Mouse (Mus musculus) urinary bladder, postnatal 25 days (tissue): ENCODE results near the gene Stag2.
A peak's percentile ranks its signal among the peaks of the same experiment; 100 is the strongest.

Experiments used
- DNase-seq: peaks from one replicate; pipeline ENCODE4 v3.0.0; 2022; ENCODE audit warnings: low spot score

Stag2 gene

DNA sequence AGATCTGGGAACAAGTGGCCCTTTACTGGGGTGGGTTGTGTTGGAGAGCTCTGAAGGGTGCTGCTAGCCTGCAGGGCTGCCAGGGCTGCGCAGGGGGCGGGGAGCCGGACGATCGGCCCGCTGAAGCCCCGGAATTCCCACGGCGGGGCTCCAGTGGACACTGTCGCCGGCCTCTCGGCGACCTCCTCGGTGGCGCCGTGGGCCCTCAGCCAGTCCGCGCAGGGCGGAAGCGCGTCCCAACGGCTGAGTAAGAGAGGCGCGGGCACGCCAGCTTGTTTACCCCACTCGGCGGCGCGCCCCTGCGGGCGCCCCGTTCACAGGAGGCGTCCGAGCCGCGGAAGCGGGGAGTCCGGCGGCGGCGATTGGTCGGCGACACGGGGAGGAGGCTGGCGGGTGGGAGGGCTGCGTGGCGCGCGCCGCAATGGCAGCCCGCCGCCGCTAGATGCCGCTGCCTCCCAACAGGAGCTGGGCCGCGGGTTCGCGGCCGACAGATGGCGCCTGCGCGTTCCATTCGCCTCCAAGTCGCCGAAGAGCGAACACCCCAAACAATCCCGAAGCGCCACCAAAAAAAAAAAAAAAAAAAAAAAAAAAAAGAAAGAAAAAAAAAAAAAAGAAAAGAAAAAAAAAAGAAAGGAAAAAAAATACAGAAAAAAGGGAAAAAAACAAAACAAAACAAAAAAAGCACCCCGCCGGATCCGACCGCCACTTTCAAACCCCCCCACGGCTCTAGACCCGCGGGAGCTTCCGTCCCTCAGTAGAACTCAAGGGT, at the start of gene Stag2:
Gene Stag2, plus strand, starts transcription at position 530 of the 769 bp plus-strand sequence.
- peak; percentile 81 for DNase-seq

DNA sequence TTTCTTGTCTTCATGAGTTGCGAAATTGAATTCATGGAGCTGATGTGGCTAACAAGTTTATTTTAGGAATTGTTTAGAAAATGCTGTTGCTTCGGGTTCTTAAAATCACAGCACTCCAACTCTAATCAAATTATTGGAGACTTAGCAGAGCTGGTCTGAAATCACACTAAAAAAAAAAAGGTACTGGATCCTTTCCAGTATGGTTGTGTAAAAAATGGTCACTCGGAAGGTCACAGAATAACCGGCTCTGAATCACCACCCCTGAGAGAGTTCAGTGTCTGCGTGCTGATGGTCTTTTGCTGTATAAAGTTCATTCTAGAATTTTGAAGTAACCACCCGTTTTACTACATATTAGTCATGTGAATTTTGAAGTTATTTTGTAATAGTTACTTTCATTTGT, 42.0 kb upstream of the Stag2 start:
- no peak for DNase-seq

DNA sequence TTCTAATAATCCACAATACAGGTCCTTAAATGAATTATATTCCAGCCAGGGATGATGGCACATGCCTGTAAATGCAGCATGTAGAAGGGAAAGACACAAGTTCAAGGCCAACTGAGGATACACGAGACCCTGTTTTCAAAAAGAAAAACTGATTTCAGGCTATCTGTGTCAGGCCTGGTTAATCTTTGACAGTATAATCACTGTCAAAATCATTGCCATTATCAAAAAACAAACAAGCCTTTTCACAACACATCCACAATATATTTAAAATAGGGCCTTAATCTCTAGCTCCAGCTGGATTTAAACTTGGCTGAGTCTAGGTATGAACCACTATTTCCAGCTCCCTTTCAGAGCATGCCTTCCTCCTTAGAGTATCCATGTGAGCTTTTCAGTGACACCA, 38.5 kb upstream of the Stag2 start:
- DNase-seq = no peak

DNA sequence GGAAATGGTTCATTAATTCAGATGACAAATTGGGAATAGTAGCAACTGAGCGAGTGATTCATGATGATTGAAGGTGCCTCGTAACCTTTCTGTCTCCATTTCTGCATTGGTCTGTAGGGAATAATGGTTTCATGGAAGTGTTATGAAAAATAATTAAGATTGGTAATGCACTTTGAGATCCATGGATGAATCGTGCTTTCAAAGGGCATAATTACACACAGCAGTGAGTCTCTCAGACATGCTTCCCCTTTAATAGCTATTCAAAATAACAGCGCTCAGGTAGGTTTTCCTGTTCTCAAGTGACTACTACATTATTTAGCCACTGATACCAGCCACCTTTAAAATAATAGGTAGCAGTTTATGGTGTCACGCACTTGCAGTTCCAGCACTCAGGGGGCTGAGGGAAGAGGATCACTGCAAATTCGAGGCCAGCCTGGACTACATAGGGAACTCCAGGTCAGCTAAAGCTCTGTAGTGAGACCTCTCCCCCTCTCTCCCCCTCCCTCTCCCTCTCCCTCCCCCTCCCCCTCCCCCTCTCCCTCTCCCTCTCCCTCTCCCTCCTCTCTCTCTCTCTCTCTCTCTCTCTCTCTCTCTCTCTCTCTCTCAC, 29.6 kb upstream of the Stag2 start:
- DNase-seq = no peak

DNA sequence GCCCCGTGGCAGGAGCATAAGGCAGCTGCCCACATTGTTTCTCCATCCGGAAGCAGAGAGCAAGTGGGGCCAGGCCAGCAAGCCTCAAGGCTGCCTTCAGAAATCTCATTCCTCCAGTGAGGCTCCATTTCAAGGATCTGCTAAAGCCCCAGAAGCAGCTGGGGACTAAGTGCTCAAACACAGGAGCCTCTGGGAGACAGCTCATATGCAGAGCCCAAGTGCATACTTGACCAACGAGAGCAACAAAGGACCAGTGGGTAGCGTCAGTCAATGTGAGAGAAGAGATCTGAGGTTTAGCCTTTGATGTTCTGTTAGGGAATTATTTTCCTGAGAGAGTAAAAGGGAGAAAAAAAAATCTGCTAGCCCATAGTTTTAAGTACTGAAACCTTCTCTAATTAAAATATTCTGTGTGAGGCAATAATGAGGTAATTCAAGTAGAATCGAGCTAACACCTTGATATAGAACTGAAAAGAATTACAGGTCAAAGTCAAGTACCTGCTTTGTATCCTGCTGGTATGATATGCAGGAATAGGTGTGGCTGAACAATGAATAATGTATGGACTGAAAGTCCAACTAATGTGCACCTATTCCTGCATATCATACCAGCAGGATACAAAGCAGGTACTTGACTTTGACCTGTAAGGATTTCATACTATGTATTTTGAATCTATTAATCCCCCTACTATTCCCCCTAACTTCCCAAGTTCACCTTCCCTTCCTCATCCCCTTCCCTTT, 24.0 kb upstream of the Stag2 start:
- no peak for DNase-seq

DNA sequence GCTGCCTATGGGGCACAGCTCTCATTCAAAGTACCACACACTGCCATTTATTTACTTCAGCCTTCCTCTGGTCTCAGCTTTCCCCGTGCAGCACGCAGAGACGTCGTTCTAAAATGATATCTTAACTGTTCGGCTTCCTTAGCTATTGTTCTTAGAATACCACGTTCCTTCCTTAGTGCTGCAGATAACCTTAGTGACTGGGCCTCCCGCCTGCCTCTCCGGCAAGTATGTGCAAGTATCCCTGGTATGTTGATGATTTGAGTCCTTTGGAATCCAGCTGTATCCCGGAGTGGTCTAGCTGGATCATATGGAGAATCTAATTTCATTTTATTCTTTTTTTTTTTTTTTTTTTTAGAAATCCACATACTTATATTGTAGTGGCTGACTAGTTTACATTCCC, 9.2 kb upstream of the Stag2 start:
- no peak for DNase-seq

DNA sequence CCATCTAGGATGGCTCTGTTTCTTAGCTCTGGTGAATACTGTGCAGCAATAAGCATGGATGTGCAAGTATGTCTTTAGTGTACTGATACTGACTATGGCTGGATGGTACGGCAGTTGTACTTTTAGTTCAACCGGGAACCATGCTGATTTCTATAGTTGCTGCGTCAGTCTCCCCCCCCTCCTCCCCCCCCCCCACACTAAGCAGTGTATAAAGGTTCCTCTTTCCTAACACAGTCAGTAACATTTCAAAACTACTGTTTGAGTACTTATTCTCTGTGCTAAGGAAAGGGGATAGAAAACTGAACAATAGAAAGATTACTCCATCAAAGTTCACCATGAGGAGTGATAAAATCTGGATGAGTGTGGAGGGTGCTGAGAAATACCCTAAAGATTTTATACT, 6.5 kb upstream of the Stag2 start:
- DNase-seq = no peak

DNA sequence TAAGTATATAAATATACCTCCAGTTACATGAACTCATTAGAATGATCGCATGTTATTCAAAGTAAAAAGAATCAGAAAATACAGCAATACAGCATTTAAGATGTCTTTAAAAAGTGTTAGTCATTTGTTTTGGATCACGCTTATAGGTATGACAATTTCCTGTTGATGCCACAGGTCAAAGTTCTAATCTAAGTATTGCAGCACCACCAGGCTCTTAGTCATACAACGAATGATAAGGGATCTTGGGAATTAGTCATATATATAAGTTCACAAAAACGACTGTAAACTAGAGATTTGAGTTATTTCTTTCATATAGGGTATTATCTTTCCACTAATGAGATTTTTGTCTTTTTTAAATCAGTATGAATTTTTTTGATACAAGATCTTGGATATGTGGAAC, 5.1 kb upstream of the Stag2 start:
- no peak for DNase-seq

DNA sequence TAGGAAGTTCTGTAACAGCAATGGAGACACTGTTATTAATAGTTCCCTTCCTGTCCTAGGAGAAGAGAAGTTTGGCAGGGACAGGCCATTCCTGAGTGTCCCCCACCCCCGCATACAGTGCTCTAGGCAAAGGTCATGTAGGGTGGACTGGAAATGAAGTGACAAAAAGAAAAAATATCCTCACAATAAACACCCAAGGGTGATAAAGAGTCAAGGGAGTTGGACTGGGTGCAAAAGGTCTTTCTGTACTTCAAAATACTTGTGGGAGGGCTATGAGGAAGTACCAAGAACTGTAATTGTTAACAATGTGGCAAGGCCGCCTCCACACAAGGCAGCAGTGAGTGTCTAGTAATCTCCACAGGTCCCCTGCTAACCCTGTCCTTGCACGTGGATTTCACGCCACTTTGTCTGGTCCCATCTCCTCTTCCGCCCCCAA, 1.1 kb upstream of the Stag2 start:
- no peak for DNase-seq

DNA sequence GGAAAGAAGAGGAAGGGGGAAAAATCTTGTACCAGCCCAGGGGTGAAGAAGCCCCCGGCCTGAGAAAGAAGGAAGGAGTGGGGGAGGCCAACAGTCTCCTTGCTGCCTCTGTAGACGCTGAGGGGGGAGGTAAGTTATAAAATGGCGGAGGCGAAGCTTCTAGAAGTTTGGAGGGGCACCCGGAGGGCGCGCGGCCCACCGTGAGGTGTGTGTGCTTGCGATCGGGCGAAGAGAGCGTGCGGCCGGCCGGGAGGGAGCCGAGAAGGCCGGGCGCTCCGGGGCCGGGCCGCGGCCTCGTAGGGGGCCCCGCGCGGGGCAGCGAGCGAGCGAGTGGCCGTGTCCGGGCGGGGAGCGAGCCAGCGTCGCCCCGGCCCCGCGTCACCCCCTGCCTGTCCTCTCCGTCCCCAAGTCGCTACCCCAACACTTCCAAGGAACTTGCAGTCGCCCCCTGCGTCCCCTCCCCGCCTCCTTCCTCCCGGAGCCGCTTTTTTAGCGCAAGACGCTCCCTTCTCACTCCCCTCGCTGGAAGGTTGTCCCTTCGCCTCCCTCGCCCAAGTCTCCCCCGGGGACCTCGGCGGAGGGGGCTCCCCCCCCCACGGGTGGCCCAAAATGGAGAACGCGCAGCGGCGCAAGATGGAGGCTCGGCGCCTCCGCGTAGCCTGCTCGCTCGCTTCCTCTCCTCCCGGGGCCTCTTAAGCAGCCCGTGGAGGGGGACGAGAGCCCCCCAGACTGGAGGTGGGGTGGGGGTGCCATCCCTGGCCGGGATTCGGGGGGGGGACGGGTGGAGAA, 634 bp downstream of the Stag2 start:
- peak; percentile 31 for DNase-seq

DNA sequence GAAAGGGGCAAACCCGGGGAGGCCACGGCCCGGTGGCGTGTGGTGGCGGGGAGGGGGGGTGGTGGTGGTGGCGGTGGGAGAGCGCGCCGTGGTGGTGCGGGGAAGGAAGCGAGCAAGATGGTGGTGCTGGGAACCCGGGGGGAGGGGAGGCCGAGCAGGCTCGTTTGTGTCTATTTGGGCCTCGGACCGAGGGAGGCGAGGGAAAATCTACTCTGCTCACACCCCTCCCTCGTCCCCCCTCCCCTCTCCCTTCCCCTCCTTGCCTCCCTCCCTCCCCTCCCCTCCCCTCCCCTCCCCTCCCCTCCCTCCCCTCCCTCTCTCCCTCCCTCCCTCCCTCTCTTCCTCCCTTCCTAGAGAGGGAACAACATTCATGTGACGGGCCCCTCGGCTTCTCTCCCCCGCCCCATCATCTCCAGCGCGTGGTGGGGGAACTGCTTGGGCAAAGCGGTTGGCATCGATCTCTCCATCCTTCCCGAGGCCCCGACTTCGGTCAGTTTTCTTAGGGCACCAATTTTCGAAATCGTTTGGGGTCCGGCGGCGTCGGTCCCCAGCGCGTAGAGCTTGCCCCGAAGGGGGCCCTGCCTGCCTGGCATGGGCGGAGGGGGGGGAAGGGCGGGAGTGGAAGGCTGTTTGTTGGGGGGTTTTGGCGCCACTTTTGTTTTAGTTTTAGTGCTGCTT, 1.4 kb downstream of the Stag2 start:
- peak; percentile 54 for DNase-seq

DNA sequence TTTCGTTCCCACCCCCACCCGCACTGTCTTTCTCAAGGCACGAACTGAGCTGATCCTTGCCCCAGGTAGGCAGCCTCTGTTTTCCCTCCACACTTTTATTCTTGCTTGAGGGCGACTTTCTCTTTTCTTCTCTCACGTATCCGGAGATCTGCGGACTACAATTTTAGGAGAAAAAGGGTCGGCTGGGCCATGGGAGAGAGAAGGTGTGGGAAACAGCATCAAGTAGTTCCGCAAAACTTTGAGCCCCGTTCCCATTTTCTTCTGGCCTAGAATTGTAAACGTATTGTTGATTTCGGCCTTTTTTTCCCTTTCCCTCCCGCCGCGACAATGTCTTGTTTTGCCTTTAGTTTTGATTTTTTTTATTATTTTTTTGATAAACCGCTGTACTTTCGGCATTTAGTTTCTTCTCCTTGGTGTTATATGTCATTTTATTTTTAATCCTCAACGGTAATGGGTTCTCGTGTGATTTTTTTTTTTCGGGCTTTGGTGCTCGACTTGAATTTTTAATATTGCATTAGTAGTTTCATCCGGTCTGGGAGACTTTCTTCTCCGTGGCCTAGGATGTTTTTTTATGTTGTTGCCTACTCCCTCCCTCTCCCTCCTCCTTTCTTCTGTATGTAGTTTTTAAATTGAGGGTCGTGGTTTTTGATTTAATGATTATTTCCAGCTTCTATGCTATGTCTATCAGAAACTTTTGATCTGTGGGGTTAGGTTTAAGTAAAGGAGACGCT, 2.1 kb downstream of the Stag2 start:
- no peak for DNase-seq

DNA sequence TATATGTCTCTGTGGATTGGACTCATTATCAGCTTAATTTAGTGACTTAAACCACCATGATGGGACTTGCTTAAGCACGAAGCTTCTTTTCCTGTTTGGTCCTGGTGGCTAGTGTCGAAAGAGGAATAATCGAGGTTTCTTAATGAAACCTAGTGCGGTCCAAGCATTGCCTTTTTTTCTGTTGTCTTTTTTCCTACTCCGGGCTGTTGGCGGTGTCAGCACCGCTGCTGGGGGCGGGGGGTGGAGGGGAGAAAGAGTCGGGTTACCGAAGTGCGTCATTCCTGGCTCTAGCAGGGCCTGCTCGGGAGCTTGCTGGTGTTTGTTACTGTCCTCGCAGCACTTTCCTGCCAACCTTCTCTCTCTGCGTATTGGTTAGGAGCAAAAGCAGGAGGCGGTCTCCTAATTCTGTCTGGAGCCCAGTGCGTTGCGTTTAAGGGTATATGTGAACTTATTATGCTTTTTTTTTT, 2.8 kb downstream of the Stag2 start:
- peak; percentile 54 for DNase-seq

DNA sequence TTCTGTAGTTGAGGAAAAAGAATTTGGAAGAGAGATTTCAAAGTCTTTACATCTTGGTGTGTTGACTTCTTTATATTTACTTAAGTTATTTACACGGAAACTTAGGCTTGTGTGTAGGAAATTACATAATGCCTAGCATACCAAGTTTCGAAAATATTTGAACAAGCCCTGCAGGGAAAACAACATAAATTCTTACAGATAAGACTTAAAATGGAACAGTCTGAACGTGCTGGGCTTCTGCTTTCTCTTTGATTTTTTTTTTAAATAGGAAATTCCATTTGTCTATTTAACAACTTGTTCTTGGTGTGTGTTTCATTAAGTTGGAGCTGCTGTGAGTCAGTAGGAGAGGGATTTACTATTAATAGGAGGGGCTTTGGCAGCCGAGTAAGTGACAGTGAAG, 3.9 kb downstream of the Stag2 start:
- DNase-seq = no peak

DNA sequence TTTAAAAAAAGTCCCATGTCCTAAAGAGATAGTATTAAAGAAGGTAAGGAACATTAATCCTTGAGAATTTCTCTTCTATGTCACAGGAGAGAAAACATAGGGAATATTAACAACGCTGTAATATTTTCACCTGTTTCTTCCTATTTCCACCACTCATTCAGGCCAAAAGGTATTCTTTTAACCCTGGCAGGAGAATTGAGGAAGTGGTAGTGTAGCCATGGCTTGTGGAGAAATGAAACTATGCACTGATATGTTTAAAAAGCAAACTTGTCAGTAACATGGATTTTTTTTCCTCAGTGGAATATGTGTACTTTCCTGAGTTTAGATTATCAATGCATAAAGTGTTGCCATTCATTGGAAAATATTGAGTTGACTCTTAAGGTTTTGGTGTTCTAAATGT, 16.3 kb downstream of the Stag2 start:
- no peak for DNase-seq

DNA sequence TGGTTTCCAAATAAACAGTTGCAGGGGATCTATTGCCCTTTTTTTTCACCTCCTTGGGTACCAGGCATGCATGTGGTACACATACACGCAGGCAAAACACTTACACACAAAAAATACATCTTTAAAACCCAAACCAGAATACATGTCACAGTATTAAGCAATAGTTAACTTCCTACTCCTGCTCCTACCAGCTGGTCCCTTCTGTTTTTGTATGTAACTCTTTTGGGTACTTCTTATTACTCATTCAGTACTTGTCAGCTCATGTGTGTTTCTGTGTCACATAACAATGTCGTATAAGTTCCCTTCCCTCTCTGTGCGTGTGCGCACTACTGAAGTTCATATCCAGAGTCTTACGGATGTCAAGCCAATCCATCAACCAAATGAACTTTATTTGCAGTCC, 21.7 kb downstream of the Stag2 start:
- DNase-seq = no peak

DNA sequence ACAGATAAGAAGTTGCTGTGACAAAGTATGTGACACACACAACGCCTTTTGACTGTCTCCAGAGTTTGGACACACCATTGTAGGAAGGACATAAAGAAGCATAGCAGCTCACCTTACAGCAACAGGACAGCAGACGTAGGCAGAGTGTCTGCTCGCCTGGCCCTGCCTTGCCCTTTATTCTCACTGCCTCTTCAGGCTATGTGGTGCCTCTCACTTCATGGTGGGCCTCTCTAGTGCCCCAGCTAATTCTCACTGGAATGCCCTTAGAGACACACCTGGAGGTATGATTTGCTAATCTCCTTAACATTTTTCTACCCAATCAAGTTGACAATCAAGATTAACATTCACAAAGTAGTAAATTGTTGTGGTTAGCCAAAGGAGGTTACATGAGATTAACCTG, 38.5 kb downstream of the Stag2 start:
- no peak for DNase-seq

DNA sequence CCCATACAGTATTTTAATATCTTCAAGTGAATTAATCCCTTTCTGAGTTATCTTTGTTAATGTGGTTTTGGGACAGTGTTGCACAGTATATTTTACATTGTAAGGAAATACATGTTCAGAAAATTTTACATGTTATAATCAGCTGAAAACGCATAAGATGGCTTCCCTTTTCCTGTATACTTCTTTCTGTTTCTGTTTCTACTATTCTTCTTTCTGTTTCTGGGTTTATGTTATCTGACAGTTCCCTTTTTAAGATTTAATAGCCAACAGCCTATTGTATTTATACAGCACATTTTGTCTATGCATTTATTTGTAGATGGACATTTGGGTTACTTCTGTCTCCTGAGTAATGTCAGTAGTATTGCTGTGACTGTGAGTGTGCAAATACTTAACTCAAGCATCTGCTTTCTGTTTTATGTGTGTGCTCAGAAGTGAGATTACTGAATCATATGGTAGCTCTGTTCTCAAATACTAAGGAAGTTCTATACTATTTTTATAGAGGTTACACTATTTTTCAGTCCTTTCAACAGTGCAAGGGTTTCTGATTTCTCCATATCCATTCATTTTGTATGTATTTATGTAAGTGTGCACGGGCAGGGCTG, 39.8 kb downstream of the Stag2 start:
- no peak for DNase-seq

DNA sequence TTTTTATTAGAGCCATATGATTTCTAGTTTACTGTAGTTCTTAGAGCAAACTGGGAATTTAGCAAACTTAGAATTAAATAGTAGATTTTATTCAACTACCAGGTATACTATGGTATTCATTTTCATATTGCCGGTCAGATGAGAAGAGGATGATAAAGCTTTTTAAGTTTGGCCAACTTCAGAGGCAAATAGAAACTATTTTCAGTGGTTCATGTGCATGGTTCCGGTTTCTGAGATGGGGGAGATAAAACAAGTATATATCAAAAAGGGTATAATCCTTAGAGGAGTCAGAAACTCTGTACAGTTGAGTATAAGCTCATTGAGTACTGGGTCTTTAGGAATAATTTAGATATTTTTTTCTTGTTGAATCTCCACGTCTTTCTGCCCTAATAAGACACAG, 45.5 kb downstream of the Stag2 start:
- DNase-seq = no peak

DNA sequence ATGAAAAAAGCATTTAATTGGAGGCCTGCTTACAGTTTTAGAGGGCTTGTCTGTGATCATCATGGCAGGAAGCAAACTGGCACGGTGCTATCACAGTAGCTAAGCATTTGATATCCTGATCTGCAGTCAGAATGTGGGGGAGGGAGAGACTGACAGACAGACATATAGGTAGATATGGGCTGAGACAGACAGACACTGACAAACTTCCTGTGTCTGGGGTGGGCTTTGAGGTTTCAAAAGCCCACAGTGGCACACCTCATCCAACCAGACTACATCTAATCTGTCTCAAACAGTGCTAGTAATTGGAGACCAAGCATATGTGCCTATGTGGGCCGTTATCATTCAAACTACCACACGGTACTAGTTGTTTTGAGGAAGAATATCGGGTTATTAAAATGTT, 53.4 kb downstream of the Stag2 start:
- DNase-seq = no peak

DNA sequence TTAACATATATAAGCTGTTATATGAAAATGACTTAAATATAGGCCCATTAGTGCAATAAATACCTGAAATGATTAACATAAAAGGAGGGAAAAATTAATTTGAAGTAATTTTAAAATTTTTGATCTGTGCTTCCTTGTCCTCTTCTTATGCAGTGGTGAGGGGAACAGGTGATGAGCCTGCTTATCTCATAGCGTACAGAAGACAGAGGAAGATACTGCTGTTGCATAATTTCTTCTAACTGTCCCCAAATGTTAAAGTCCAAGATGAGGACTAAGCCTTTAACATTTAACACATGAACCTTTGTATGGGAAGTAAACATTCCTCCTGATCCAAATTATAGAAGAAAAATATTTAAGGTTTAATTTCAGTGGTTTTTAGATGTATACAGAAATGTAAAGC, 66.6 kb downstream of the Stag2 start:
- no peak for DNase-seq
